Mouse (Mus musculus) G1E (cell line): ENCODE measurements around the gene Zfp599.

Experiments
- CTCF ChIP-seq: IDR thresholded peaks from 2 replicates; pipeline ENCODE4 v1.5.1; 2012; ENCODE audit warnings: low read depth, low read length, inconsistent platforms, mixed read lengths
- GATA1 ChIP-seq: IDR thresholded peaks from 2 replicates; pipeline ENCODE4 v1.6.1; 2012; ENCODE audit warnings: borderline replicate concordance, low read length, inconsistent platforms, mixed read lengths
- POLR2AphosphoS5 ChIP-seq: IDR thresholded peaks from 2 replicates; pipeline ENCODE4 v1.6.1; 2012; ENCODE audit warnings: low read depth, low read length, inconsistent platforms; ENCODE audit not compliant: insufficient replicate concordance
- TAL1 ChIP-seq: conservative IDR thresholded peaks from 2 replicates; pipeline ENCODE4 v1.6.1; 2012; ENCODE audit warnings: low read depth, low read length, inconsistent platforms, mixed read lengths

DNA sequence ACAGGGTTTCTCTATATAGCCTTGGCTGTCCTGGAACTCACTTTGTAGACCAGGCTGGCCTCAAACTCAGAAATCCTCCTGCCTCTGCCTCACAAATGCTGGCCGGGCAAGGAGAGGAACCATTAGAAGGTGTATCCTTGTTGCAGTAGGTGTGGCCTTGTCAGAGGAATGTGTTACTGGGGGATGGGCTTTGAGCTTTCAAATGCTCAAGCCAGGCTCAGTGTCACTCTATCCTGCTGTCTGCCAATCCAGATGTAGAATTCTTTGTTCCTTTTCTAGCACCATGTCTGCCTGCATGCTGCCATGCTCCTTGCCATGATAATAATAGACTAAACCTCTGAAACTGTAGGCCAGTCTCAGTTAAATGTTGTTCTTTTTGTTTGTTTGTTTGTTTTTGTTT, 42.5 kb upstream of the Zfp599 start:
- TF ChIP-seq CTCF = no peak
- no peak for TF ChIP-seq GATA1
- no peak for TF ChIP-seq TAL1
- no peak for TF ChIP-seq POLR2AphosphoS5
